Mouse (Mus musculus): Measurements from ENCODE around the gene Lcmt1.

GRCm38 (mm10) chr7:123338351-123338750 lies 31.2 kb upstream of the Lcmt1 start:
- TF ChIP-seq CTCF (IDR thresholded peaks at IDR 0.05; ENCODE audit: insufficient read depth, low read length) (peak; percentile 37; the same call in 1 of the 2 replicates), POLR2A (IDR thresholded peaks at IDR 0.05; ENCODE audit: borderline replicate concordance, extremely low read depth, low read depth, low read length) (no peak)
